Mouse (Mus musculus) stomach, postnatal 0 days (tissue): ENCODE measurements around the gene Il6st.

Source experiments
- CTCF ChIP-seq: IDR thresholded peaks from 2 replicates; pipeline ENCODE4 v1.5.1; 2016; ENCODE audit warnings: antibody characterized with exemption, low read depth, mild to moderate bottlenecking, moderate library complexity
- EP300 ChIP-seq: optimal IDR thresholded peaks from 2 replicates; pipeline ENCODE3; 2016; ENCODE audit warnings: antibody characterized with exemption

GRCm38 (mm10) chr13:112424212-112424611 is 39.7 kb upstream of the Il6st start:
- TF ChIP-seq EP300, result no peak
- TF ChIP-seq CTCF, result peak; percentile 31
